Mouse (Mus musculus) heart, embryonic 11.5 days (tissue): Measurements from ENCODE around the gene Lpcat4. TPM values are rescaled to one million over a fixed set of nuclear protein-coding genes. Genes with fewer than 3 reads are reported as not detected.
A peak's percentile ranks its signal among the peaks of the same experiment; 100 is the strongest.

ENCODE experiments used
- ATAC-seq: fragments of 200-750 bp; cut with Nextera tagmentation; replicated peaks from 2 replicates; pipeline ENCODE4 v1.8.0; 2017; ENCODE audit warnings: moderate library complexity; ENCODE audit not compliant: insufficient number of reproducible peaks, low FRiP score, low TSS enrichment
- H3K27ac ChIP-seq: fragments of 300-500 bp; sonication (generic); 2 replicates; pipeline ENCODE4 v1.5.1; 2014; ENCODE audit warnings: mild to moderate bottlenecking, low read depth, low read length
- H3K27me3 ChIP-seq: fragments of 300-500 bp; sonication (generic); 2 replicates; pipeline ENCODE4 v1.6.1; 2014; ENCODE audit warnings: mild to moderate bottlenecking, low read length, mixed read lengths; ENCODE audit not compliant: control insufficient read depth, insufficient read depth
- H3K36me3 ChIP-seq: fragments of 300-500 bp; sonication (generic); 2 replicates; pipeline ENCODE4 v1.6.1; 2014; ENCODE audit warnings: mild to moderate bottlenecking, low read length, moderate library complexity, mixed read lengths; ENCODE audit not compliant: control insufficient read depth, insufficient read depth
- H3K4me1 ChIP-seq: fragments of 300-500 bp; sonication (generic); 2 replicates; pipeline ENCODE4 v1.6.1; 2014; ENCODE audit warnings: low read length; ENCODE audit not compliant: control insufficient read depth, insufficient read depth
- H3K4me2 ChIP-seq: fragments of 300-500 bp; sonication (generic); 2 replicates; pipeline ENCODE4 v1.6.1; 2014; ENCODE audit warnings: mild to moderate bottlenecking, moderate library complexity
- H3K4me3 ChIP-seq: fragments of 300-500 bp; sonication (generic); 2 replicates; pipeline ENCODE4 v1.5.1; 2014; ENCODE audit warnings: low read depth, low read length
- H3K9ac ChIP-seq: fragments of 300-500 bp; sonication (generic); 2 replicates; pipeline ENCODE4 v1.6.1; 2014; ENCODE audit warnings: mild to moderate bottlenecking, low read depth, low read length, moderate library complexity
- H3K9me3 ChIP-seq: fragments of 300-500 bp; sonication (generic); replicated peaks from 2 replicates; pipeline ENCODE4 v1.6.1; 2016; ENCODE audit warnings: low read length; ENCODE audit not compliant: control insufficient read depth
- WGBS: fragments of 180-500 bp; shearing (Covaris S2); extraction: QIAGEN DNeasy Blood & Tissue Kit; methylation state at CpG from one replicate; pipeline ENCODE4 v1.1.7; 2014; ENCODE audit not compliant: insufficient replicate concordance; 5-methylcytosine and 5-hydroxymethylcytosine counted together
- polyA plus RNA-seq: library from polyadenylated mRNA; unstranded; fragments of >200 nt; fragmentation: Nextera tagmentation; extraction: Ambion mirVana; gene quantifications from 2 replicates; pipeline ENCODE4 v1.2.1, GENCODE M21; 2014

Gene Lpcat4
- polyA plus RNA-seq, 1 experiment from 2014 or later: 15.4 TPM

GRCm38 (mm10) chr2:112266242-112266592 lies 26.9 kb downstream of the Lpcat4 start, which contains the start of gene Gm21985:
Gene Gm21985 (plus strand): TSS chr2:112266314.
- Histone ChIP-seq H3K36me3 (no peaks in the 10 kb centered on the region), H3K4me2 (peak within 1 kb of the TSS; percentile 91), H3K27ac (peak within 1 kb of the TSS; percentile 91), H3K9me3 (no peaks in the 10 kb centered on the region), H3K9ac (peak within 1 kb of the TSS; percentile 88), H3K27me3 (no peaks in the 10 kb centered on the region), H3K4me3 (peak within 1 kb of the TSS; percentile 85), H3K4me1 (no peaks in the 10 kb centered on the region)
- peak; percentile 40; the same call in 1 of the 2 replicates for ATAC-seq
- 1% methylated on average over 11 of the region's 11 CpGs for WGBS

- Histone ChIP-seq H3K36me3 (no peaks in the 10 kb centered on the region), H3K27ac (0 out of 2 replicates have a peak overlapping the region, but pooled peaks have one; percentile 15), H3K9ac (peak overlapping the region; percentile 88), H3K4me2 (peak overlapping the region; percentile 91), H3K4me3 (peak overlapping the region; percentile 85), H3K4me1 (no peaks in the 10 kb centered on the region), H3K27me3 (no peaks in the 10 kb centered on the region), H3K9me3 (no peaks in the 10 kb centered on the region)
- 36% methylated on average over 10 of the region's 10 CpGs for WGBS
- ATAC-seq: no peak
These were observed 27.5 kb downstream of the Lpcat4 start for GRCm38 (mm10) chr2:112266780-112267179.

- ATAC-seq: no peak
- no peaks in the 10 kb centered on the region for H3K9me3 ChIP-seq
- peak overlapping the region; percentile 91 for H3K4me2 ChIP-seq
- no peaks in the 10 kb centered on the region for H3K27me3 ChIP-seq
- WGBS: 64% methylated on average over 8 of the region's 8 CpGs
- no peaks in the 10 kb centered on the region for H3K4me1 ChIP-seq
- H3K27ac ChIP-seq: no peak overlapping the region
- peak overlapping the region; percentile 85 for H3K4me3 ChIP-seq
- H3K9ac ChIP-seq: no peak overlapping the region
- H3K36me3 ChIP-seq: no peaks in the 10 kb centered on the region
These were observed 28.4 kb downstream of the Lpcat4 start for GRCm38 (mm10) chr2:112267547-112268269.

- Histone ChIP-seq H3K27ac (no peak overlapping the region), H3K9me3 (no peaks in the 10 kb centered on the region), H3K4me1 (no peaks in the 10 kb centered on the region), H3K27me3 (no peaks in the 10 kb centered on the region), H3K4me3 (no peak overlapping the region), H3K9ac (no peak overlapping the region), H3K4me2 (no peak overlapping the region), H3K36me3 (no peaks in the 10 kb centered on the region)
- WGBS: 73% methylated on average over 2 of the region's 2 CpGs
- no peak for ATAC-seq
These were observed 30.7 kb downstream of the Lpcat4 start for GRCm38 (mm10) chr2:112270011-112270410.

GRCm38 (mm10) chr2:112272909-112273308 lies 33.6 kb downstream of the Lpcat4 start:
- H3K4me1 ChIP-seq: no peaks in the 10 kb centered on the region
- WGBS: 73% methylated on average over 2 of the region's 2 CpGs
- H3K4me3 ChIP-seq: no peak overlapping the region
- H3K9ac ChIP-seq: no peak overlapping the region
- H3K27ac ChIP-seq: no peak overlapping the region
- no peaks in the 10 kb centered on the region for H3K9me3 ChIP-seq
- no peak for ATAC-seq
- no peaks in the 10 kb centered on the region for H3K36me3 ChIP-seq
- no peaks in the 10 kb centered on the region for H3K27me3 ChIP-seq
- H3K4me2 ChIP-seq: no peak overlapping the region

GRCm38 (mm10) chr2:112273474-112273873 lies 34.2 kb downstream of the Lpcat4 start:
- no peak overlapping the region for H3K27ac ChIP-seq
- H3K4me2 ChIP-seq: no peak overlapping the region
- no peaks in the 10 kb centered on the region for H3K9me3 ChIP-seq
- 84% methylated on average over 6 of the region's 6 CpGs for WGBS
- H3K4me3 ChIP-seq: no peak overlapping the region
- no peaks in the 10 kb centered on the region for H3K4me1 ChIP-seq
- no peaks in the 10 kb centered on the region for H3K36me3 ChIP-seq
- H3K27me3 ChIP-seq: no peaks in the 10 kb centered on the region
- ATAC-seq: no peak
- H3K9ac ChIP-seq: no peak overlapping the region

GRCm38 (mm10) chr2:112276870-112277269 lies 37.6 kb downstream of the Lpcat4 start:
- no peak for ATAC-seq
- H3K9ac ChIP-seq: no peak overlapping the region
- H3K9me3 ChIP-seq: no peaks in the 10 kb centered on the region
- H3K27me3 ChIP-seq: no peaks in the 10 kb centered on the region
- no peak overlapping the region for H3K4me2 ChIP-seq
- no peak overlapping the region for H3K4me3 ChIP-seq
- H3K27ac ChIP-seq: no peak overlapping the region
- H3K4me1 ChIP-seq: no peaks in the 10 kb centered on the region
- H3K36me3 ChIP-seq: no peaks in the 10 kb centered on the region
- WGBS: 96% methylated on average over 3 of the region's 3 CpGs

- Histone ChIP-seq H3K4me2 (no peak overlapping the region), H3K9ac (no peak overlapping the region), H3K27ac (no peak overlapping the region), H3K4me3 (no peak overlapping the region), H3K36me3 (no peaks in the 10 kb centered on the region), H3K9me3 (no peaks in the 10 kb centered on the region), H3K27me3 (no peaks in the 10 kb centered on the region), H3K4me1 (peaks cover 4% of the 10 kb centered on the region; the same call in 1 of the 2 replicates)
- WGBS: 91% methylated on average over 1 of the region's 1 CpGs
- no peak for ATAC-seq
These were observed 43.6 kb downstream of the Lpcat4 start for GRCm38 (mm10) chr2:112282846-112283245.
